ENCODE assay signal across 9 mouse cellular contexts in genomic region chr7:19088813-19089212, GRCm38 (mm10). TPM values are rescaled to one million over a fixed set of nuclear protein-coding genes. Genes with fewer than 3 reads are reported as not detected.
DNase-seq lines count a peak whose midpoint lies in the region; ATAC-seq lines count a peak whose summit lies in the region.
"Had no signal": no experiment of that assay in that cellular context is flagged by ENCODE, and none has a peak within 500 bp of the region (broad histone marks: within the 10 kb centered on the region; RNA-seq: fewer than 3 reads in every experiment).

No protein-coding gene starts in this region.

- ATAC-seq in hindbrain, embryonic 16.5 days = no peak
- no peak for ATAC-seq in embryonic facial prominence, embryonic 13.5 days (ENCODE audit: insufficient number of reproducible peaks, insufficient read depth, low FRiP score, low TSS enrichment, low read depth)
- peak; percentile 30 for ATAC-seq in neutrophil, adult 5-6 weeks (ENCODE audit: extremely low read depth, insufficient number of reproducible peaks, low FRiP score, poor library complexity, severe bottlenecking)

- no peaks in the 10 kb centered on the region for H3K9me3 ChIP-seq in hindbrain, embryonic 10.5 days
- H3K9me3 ChIP-seq in hindbrain, embryonic 16.5 days (ENCODE audit: control insufficient read depth, low read length) = no peaks in the 10 kb centered on the region
- H3K9me3 ChIP-seq in embryonic facial prominence, embryonic 13.5 days = no peaks in the 10 kb centered on the region
- H3K9me3 ChIP-seq: embryonic facial prominence, embryonic 12.5 days had no signal

- H3K9ac ChIP-seq in hindbrain, embryonic 16.5 days (ENCODE audit: low read depth, low read length) = no peak overlapping the region
- no peak overlapping the region for H3K9ac ChIP-seq in embryonic facial prominence, embryonic 13.5 days
- H3K9ac ChIP-seq: embryonic facial prominence, embryonic 12.5 days had no signal

- peaks cover 57% of the 10 kb centered on the region for H3K4me1 ChIP-seq in hindbrain, embryonic 10.5 days (replicated peaks)
- peaks cover 9% of the 10 kb centered on the region for H3K4me1 ChIP-seq in hindbrain, embryonic 16.5 days (ENCODE audit: control insufficient read depth, insufficient read depth, low read depth, low read length)
- H3K4me1 ChIP-seq in embryonic facial prominence, embryonic 13.5 days = peaks cover 53% of the 10 kb centered on the region

- intact Hi-C loops in left cerebral cortex, postnatal 4 days (cut with DNase I) = no loop called here

- no peak overlapping the region for H3K4me2 ChIP-seq in hindbrain, embryonic 16.5 days (ENCODE audit: low read length)
- no peak overlapping the region for H3K4me2 ChIP-seq in embryonic facial prominence, embryonic 13.5 days
- H3K4me2 ChIP-seq: embryonic facial prominence, embryonic 12.5 days had no signal

- H3K4me3 ChIP-seq in hindbrain, embryonic 10.5 days = no peak overlapping the region
- H3K4me3 ChIP-seq in hindbrain, embryonic 16.5 days (ENCODE audit: low read length) = no peak overlapping the region
- H3K4me3 ChIP-seq in embryonic facial prominence, embryonic 13.5 days = 0 out of 2 replicates have a peak overlapping the region, but pooled peaks have one; percentile 3
- H3K4me3 ChIP-seq: embryonic facial prominence, embryonic 12.5 days had no signal

- H3K27ac ChIP-seq in hindbrain, embryonic 10.5 days = no peak overlapping the region
- no peak overlapping the region for H3K27ac ChIP-seq in hindbrain, embryonic 16.5 days (ENCODE audit: low read depth, low read length)
- H3K27ac ChIP-seq in embryonic facial prominence, embryonic 13.5 days = no peak overlapping the region
- H3K27ac ChIP-seq: embryonic facial prominence, embryonic 12.5 days had no signal

- DNase-seq in hindbrain, embryonic 10.5 days (ENCODE audit: low spot score) = peak; percentile 68
- peak; percentile 79 for DNase-seq in A20 (ENCODE audit: low read depth, low spot score)
- DNase-seq in Muller cell, postnatal 12 days (ENCODE audit: inconsistent ontology term) = peak; percentile 62
- DNase-seq in left cerebral cortex, postnatal 4 days = peak; percentile 71
- DNase-seq in yolk sac, embryonic 10.5 days (ENCODE audit: low spot score) = no peak

- WGBS in hindbrain, embryonic 10.5 days = 43% methylated on average over 10 of the region's 10 CpGs
- WGBS in hindbrain, embryonic 16.5 days = 39% methylated on average over 10 of the region's 10 CpGs
- WGBS in embryonic facial prominence, embryonic 13.5 days = 36% methylated on average over 10 of the region's 10 CpGs

- H3K36me3 ChIP-seq in hindbrain, embryonic 10.5 days = peaks cover 65% of the 10 kb centered on the region
- H3K36me3 ChIP-seq in hindbrain, embryonic 16.5 days (ENCODE audit: control insufficient read depth, insufficient read depth, low read length) = peaks cover 28% of the 10 kb centered on the region
- H3K36me3 ChIP-seq in embryonic facial prominence, embryonic 13.5 days = peaks cover 41% of the 10 kb centered on the region

- peaks cover 37% of the 10 kb centered on the region for H3K27me3 ChIP-seq in hindbrain, embryonic 10.5 days (ENCODE audit: insufficient read depth, poor library complexity, severe bottlenecking)
- peaks cover 12% of the 10 kb centered on the region for H3K27me3 ChIP-seq in hindbrain, embryonic 16.5 days (replicated peaks; ENCODE audit: control insufficient read depth, insufficient read depth, low read length)
- H3K27me3 ChIP-seq in embryonic facial prominence, embryonic 13.5 days = peaks cover 7% of the 10 kb centered on the region
- H3K27me3 ChIP-seq: embryonic facial prominence, embryonic 12.5 days had no signal

RNA-seq across cellular contexts. Expression of gene Dmpk, which starts 5.2 kb away (rescaled TPM):
- 9.9 and 10.2 TPM in 2 replicates for polyA plus RNA-seq in hindbrain, embryonic 10.5 days (2016; fragmentation: Nextera tagmentation; extraction: Ambion mirVana)
- 8.0 and 12.3 TPM in 2 replicates for polyA plus RNA-seq in hindbrain, embryonic 16.5 days (2015; fragmentation: Nextera tagmentation; extraction: Ambion mirVana)
- 13.1 and 16.8 TPM in 2 replicates for polyA plus RNA-seq in embryonic facial prominence, embryonic 13.5 days (2015; fragmentation: Nextera tagmentation; extraction: Ambion mirVana)
- total RNA-seq in left cerebral cortex, postnatal 4 days (2021) = 10 to 100 TPM; 45.3 to 46.5 TPM
- total RNA-seq in neutrophil, adult 5-6 weeks (2017) = 1.4 and 2.1 TPM in 2 replicates

RNA-seq across cellular contexts. Expression of gene Six5, which starts 5.6 kb away (rescaled TPM):
- polyA plus RNA-seq in hindbrain, embryonic 10.5 days (2016; fragmentation: Nextera tagmentation; extraction: Ambion mirVana) = 7.4 and 8.4 TPM in 2 replicates
- 1.9 and 2.9 TPM in 2 replicates for polyA plus RNA-seq in hindbrain, embryonic 16.5 days (2015; fragmentation: Nextera tagmentation; extraction: Ambion mirVana)
- polyA plus RNA-seq in embryonic facial prominence, embryonic 13.5 days (2015; fragmentation: Nextera tagmentation; extraction: Ambion mirVana) = 14.7 and 15.3 TPM in 2 replicates
- total RNA-seq in left cerebral cortex, postnatal 4 days (2021) = 1 to 10 TPM; 2.2 to 3.3 TPM
- 0.12 TPM in 1 of 2 replicates, not detected in the other for total RNA-seq in neutrophil, adult 5-6 weeks (2017)

RNA-seq across cellular contexts. Expression of gene Dmwd, which starts 12.8 kb away (rescaled TPM):
- 16.6 and 20.7 TPM in 2 replicates for polyA plus RNA-seq in hindbrain, embryonic 10.5 days (2016; fragmentation: Nextera tagmentation; extraction: Ambion mirVana)
- polyA plus RNA-seq in hindbrain, embryonic 16.5 days (2015; fragmentation: Nextera tagmentation; extraction: Ambion mirVana) = 29.1 and 30.0 TPM in 2 replicates
- 16.4 and 17.6 TPM in 2 replicates for polyA plus RNA-seq in embryonic facial prominence, embryonic 13.5 days (2015; fragmentation: Nextera tagmentation; extraction: Ambion mirVana)
- 100 to 1,000 TPM; 147 to 151 TPM for total RNA-seq in left cerebral cortex, postnatal 4 days (2021)
- 3.1 and 3.4 TPM in 2 replicates for total RNA-seq in neutrophil, adult 5-6 weeks (2017)

RNA-seq across cellular contexts. Expression of gene Gm4969, which starts 29.4 kb away (rescaled TPM):
- polyA plus RNA-seq in hindbrain, embryonic 10.5 days (2016; fragmentation: Nextera tagmentation; extraction: Ambion mirVana) = 1.2 and 1.5 TPM in 2 replicates
- 7.0 and 8.8 TPM in 2 replicates for polyA plus RNA-seq in hindbrain, embryonic 16.5 days (2015; fragmentation: Nextera tagmentation; extraction: Ambion mirVana)
- polyA plus RNA-seq in embryonic facial prominence, embryonic 13.5 days (2015; fragmentation: Nextera tagmentation; extraction: Ambion mirVana) = 3.5 and 4.4 TPM in 2 replicates
- 10 to 100 TPM in 1 of 2 experiments, 1 to 10 TPM in 1; 9.4 to 11.0 TPM for total RNA-seq in left cerebral cortex, postnatal 4 days (2021)
- total RNA-seq in neutrophil, adult 5-6 weeks (2017) = not detected in 2 replicates

RNA-seq across cellular contexts. Expression of gene Fbxo46, which starts 30.8 kb away (rescaled TPM):
- 17.1 and 19.4 TPM in 2 replicates for polyA plus RNA-seq in hindbrain, embryonic 10.5 days (2016; fragmentation: Nextera tagmentation; extraction: Ambion mirVana)
- 16.4 and 17.7 TPM in 2 replicates for polyA plus RNA-seq in hindbrain, embryonic 16.5 days (2015; fragmentation: Nextera tagmentation; extraction: Ambion mirVana)
- polyA plus RNA-seq in embryonic facial prominence, embryonic 13.5 days (2015; fragmentation: Nextera tagmentation; extraction: Ambion mirVana) = 15.3 and 16.6 TPM in 2 replicates
- 10 to 100 TPM; 17.7 to 18.9 TPM for total RNA-seq in left cerebral cortex, postnatal 4 days (2021)
- total RNA-seq in neutrophil, adult 5-6 weeks (2017) = 11.3 and 13.3 TPM in 2 replicates
